Mouse (Mus musculus): ENCODE data around the gene Hoxa6.
A peak's percentile ranks its signal among the peaks of the same experiment; 100 is the strongest.

Hoxa6 gene

DNA sequence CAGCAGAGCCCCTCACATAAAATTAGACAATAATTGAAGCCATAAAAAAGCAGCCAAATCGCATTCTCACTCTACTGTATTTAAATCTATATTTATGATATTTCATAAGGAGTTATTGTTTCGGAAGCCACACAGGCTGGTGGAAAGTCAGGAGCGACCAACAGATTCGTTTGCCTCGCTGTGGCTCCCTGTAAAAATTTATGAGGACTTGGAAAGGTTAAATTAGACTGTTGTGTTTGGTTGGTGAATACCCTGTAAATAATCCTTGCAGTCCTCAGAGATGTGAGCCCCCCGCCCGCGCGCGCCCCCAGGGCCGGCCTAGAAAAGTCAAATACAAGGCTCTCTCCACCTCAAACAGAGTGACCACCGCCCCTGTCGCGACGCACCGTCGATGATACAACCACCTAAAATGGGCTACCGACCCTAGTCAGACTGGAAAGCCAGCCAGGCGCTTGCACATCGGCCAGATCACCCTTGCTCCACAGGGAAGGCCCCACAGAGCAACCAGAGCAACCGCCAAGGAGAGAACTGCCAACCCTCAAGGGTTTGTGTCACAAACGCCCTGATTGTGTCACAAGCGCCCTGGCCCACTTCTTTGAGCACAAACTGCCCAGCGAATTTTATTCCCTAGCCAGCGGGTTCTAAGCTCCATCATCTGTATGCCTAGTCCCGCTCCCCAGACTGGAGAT, 18.2 kb upstream of the Hoxa6 start:
- no peak for DNase-seq

DNA sequence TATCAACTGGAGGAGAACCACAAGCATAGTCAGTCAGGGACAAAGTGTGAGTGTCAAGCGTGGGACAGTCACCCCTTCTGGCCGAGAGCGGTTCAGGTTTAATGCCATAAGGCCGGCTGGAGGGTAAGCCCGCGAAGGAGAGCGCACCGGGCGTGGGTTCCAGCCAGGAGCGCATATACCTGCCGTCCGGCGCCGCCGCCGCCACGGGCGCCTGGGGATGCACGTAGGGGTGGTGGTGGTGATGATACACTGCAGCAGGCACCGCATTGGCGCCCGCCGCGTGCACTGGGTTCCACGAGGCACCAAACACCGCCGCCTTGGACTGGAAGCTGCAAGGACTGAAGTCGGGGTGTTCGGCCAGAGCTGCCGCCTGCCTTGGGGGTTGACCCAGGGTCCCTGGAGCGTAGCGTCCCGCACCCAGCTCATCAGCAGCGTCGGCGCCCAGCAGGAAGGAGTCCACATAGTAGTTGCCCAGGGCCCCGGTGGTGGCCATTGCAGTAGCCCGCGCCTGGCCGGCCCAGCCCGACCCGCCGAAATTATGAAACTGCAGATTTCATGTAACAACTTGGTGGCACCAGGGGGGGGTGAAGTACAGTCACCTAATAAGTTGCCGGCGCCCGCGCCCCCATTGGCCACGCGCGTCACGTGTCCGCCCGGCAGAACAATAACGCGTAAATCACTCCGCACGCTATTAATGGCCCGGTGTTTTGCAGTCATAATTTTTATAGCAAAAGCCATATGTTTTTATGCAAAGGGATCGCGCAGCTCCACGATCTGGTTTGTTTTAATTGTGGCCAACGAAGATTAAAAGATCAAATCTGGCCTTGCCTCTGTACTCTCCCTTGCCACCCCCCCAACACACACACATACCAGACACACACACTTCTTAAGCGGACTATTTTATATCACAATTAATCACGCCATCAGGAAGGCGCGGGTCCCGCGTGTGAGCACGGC, 17.4 kb upstream of the Hoxa6 start:
- DNase-seq = no peak

DNA sequence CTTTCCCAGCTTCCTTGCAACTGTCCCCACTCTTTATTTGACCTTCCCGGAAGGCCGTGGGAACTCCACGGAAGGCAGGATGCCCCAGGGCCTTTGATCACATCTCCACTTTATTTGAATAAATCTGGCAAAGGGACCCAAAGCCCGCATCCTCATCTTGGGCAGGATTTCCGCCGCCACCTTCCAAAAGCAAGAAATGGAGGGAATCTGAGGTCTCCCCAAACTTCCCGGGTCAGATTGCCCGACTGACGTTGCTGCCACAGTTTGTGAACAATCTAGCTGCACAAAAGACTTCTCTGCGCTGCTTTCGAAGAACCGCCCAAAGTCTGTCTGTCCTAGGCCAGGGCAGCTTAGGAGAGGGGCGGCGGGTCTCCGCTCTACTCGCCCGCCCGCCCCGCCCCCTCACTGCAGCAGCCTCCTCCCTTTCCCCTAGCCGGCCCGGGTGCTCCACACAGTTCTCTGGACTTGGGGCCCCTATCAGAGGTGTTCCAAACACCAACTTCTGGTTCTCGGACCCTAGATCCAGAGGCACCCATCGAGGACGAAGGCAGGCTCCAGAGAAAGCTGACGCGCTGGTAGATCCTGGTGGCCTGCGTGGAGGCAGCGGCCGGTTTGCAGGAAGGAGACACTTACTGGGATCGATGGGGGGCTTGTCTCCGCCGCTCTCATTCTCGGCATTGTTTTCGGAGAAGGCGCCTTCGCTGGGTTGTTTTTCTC, 16.5 kb upstream of the Hoxa6 start:
- no peak for DNase-seq

DNA sequence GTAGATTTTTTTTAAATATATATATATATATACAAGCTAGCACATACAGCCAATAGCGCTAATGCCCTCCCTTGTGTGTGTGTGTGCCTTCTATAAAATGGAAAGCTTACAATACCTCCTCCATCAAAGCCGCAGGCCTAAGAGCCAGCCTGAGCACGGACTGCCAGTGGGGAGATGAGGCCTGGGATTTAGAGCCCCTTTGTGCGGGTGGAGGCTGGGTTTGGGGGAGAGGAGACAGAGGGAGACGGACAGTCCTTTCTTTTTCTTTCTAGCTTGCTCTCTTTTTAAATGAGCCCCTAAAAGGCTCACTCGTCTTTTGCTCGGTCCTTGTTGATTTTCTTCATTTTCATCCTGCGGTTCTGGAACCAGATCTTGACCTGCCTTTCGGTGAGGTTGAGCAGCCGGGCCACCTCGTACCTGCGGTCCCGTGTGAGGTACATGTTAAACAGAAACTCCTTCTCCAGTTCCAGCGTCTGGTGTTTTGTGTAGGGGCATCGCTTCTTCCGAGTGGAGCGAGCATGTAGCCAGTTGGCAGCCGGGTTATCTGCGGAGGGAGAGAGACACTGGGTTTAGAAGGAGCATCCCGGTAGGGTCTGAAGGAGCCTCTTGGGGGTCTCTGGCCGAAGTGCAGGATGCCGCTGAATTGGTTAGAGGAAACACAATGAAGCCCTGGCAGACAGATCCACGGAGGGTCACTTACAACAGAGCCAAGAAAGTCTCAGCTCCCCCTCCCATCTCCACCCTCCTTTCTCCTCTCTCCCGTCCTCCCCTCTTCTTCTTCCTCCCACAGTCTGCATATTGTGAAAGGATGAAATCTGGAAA, 15.6 kb upstream of the Hoxa6 start:
- no peak for DNase-seq

DNA sequence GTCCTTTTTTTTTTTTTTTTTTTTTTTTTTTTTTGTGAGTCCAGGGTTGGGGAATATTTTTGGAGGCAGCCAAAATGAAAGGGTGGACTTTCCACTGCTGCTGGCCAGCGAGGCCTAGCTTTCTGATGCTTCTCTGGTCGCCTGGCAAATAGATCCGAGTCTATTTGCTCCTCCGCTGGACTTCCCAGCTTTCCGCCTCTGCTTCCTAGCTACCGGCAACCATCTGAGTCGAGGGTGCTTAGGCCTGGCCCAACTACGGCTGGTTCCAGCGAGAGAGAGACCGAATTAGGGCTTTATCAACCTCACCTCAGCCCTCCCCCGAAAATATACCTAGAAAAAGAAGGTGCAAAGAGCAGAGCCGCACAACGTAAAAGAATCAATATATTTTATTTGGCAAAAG, 14.2 kb upstream of the Hoxa6 start:
- no peak for DNase-seq

- no peak for DNase-seq
Measured at GRCm38 (mm10) chr6:52221993-52222685, 13.6 kb upstream of the Hoxa6 start.

DNA sequence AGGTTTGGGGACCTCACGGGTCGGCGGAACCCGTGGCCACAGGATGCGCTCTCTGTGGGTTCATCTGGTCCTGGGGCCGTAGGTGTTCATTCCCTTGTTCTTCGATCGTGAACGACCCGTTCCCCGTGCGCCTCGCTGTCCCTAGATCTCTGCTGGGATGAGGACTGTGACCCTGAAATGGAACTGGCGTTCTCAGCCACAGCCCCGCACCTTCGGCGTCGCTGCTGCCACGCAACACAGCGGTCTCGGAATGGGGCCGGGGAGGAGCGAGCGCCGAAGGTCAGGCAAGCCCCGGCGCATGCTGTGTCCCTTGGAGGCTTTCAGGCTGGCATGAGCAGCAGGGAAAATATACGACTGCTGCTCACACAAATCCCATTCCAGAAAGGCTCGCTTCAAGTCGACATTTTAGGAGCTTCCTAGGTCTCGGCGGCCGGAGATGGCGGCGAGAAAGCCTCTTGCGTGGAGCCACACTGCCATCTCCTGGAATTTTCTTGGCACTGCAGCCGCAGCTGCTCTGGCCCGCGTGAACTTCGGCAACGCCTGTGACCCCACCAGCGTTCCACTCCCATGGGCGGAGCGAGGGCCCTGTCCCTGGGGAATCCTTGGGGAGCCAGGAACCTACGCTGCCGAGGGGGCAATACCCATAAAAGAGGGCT, 12.9 kb upstream of the Hoxa6 start, which contains the start of gene Hoxa7:
TSS of gene Hoxa7 (minus strand) at position 518 of the 656 bp plus-strand sequence.
- peak; percentile 76 for DNase-seq

DNA sequence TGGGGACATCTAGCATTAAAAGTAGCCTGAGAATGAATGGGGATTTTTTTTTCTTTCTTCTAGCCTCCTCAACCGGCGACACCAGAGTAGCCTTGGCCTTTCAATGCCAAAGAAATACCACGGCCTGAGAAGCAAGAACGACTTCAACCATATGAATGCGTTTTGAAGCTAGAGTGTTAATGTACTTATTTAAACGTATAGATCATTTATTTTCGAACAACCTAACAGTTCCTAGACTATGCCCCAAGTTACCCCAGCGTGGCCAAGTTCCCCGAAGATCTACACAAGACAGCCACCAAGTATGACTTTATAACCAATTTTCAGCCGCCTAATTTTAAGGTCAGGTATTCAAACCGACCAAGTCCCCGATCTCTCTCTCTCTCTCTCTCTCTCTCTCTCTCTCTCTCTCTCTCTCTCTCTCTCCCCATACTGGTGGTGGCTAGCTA, 12.4 kb upstream of the Hoxa6 start:
- DNase-seq = no peak

DNA sequence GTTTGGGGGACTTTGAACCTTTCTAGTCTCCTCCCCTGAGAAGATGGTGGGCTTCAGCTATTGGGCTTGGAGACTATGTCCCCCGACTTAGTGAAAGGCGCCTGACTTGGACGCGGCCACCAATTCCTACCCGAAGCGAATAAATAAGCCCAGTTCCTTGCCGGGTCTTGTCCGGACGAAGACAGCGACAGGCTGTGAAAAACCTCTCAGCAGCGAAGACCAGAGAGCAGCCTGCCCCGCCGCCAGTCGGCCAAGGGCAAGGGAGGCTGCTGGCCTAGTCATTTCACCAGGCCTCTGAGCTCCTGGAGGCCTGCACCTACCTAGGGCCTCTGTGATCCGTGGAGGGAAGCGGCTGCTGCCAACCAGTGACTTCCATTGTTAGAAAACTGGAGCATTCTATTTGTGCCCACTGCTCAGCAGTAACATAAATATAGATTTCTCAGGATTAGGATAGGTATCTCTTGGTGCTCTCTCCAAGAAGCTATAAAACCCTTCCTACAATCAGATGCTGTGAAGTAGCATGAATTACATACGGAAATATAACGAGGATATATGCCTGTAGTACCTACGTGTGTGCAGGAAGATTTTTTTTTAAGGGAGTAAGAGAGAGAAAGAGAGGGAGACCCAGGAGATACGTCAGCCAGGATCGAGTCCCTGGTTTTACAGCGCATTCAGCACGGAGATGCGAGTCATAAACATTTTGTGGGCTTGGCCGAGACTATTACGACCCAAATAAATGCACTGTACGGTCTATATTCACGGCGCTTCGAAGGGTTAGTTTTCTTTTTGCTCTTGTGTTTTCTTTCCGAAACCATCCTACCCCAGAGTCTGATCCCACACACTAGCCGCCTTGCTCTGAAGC, 11.7 kb upstream of the Hoxa6 start:
- no peak for DNase-seq

- DNase-seq = no peak
Measured at GRCm38 (mm10) chr6:52219234-52219942, 10.9 kb upstream of the Hoxa6 start.

DNA sequence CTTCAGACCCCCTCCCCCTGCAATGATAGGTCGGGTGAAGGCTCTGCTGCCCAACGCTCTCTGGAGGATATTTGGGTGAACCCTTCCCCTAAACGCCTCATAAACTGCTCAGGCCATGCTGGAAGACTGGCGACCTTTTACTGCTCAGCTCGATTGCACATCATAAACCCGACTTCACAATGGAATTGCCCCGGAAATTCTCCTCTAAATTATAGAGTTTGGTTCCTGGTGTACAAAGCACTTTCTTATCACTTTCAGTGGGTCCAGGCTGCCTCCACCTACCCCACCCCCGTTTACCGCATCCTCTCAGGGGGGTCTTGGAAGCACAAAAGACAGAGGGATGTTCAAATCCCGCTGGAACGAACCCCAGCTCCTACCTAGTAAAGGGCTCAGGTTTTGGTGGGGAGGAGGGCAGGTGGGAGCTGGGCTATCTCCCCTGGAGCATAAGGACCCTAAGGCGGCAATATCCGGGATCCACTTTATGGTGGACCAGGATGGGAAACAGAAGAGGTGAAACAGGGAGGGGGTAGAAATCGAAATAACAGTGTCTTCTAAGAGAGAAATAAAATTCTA, 10.2 kb upstream of the Hoxa6 start:
- no peak for DNase-seq

DNA sequence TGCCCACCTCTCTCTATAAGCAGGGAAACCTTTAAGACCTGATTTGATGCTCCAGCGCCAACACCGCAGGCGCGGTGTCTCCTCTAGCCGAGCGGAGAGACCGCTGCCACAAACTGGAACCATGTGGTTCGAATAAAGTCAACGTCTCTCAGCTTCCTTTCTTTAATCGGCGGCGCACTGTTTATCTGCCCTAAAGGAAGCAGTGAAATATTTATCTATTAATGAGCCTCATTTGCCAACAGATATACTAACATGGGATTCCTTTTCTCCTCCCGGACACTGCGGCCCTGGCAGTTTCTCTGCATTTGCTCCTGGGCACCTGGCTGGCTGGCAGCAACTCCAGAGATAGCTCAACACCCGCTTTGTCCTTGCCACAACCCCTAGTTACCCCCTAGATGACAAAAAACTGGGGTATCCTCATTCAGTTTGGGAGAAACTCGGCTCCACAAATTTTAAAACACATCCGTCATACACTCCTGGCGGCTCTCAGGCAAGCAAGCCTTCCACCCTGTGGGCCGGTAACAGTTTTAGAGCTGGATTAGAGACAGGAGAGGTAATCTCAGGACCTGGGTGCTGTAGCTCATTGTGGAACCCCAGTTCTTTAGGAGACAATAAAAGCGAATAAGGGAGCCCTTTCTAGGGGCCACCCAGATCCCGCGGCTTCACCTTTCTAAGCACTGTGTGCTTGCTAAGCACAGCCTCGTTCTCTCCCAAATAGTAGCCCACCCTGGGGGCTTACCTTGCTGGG, 9.5 kb upstream of the Hoxa6 start:
- DNase-seq = no peak

DNA sequence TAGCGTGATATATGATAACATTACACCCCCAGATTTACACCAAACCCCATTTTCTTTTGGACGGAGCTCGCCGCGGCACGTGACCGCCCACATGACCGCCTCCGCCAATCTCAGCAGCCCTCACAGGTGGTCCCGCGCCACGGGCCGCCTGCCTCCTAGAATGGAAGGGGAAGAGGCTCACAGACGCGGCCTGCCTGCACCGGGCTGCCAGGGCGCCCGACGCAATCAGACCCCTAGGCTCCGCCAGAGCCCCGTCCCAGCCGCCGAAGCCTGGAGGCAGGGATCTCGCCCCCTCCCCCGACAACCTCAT, 8.9 kb upstream of the Hoxa6 start:
- no peak for DNase-seq

- no peak for DNase-seq
Measured at GRCm38 (mm10) chr6:52216691-52217458, 8.4 kb upstream of the Hoxa6 start.

GRCm38 (mm10) chr6:52215771-52216535, 7.4 kb upstream of the Hoxa6 start:
- DNase-seq = no peak

- no peak for DNase-seq
Measured at GRCm38 (mm10) chr6:52215070-52215469, 6.5 kb upstream of the Hoxa6 start.

DNA sequence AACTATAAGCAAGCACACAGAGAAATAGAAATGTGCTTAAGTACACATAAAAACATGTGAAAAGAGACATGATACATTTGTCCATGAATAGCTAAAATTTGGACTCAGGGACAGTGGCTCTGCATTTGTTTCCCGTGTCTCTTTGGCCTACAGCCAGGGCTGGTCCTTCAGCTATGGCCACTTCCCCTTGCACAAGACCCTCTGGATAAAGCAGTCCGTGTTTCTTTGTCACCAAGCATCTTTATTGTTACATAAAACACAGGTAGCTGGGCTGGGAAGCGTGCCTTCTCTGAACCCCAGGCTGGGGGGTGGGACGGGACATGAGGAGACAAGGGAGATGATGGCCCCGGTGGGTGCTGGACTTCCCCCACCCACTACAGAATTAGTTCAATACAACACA, 5.7 kb upstream of the Hoxa6 start:
- no peak for DNase-seq

Data from right cerebral cortex, postnatal 14 days (tissue).